19 mouse cellular contexts compared by ENCODE assay signal in the genomic region with DNA sequence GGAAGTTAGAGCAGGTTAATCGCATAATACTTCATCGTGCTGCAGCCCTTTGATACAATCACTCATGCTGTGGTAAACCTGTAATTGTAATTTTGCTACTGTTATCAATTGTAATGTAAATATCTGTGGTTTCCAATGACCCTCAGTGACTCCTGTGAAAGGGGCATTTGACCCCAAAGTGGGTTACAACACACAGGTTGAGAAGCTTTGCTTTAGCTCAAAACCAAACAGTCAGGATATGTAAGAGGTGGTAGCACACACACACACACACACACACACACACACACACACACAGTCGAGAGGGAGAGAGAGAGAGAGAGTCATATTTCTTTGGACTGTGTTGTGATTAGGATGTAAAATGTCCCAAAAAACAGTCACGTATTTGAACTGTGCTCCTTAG.
A peak's percentile ranks its signal among the peaks of the same experiment; 100 is the strongest.
DNase-seq lines count a peak whose midpoint lies in the region; ATAC-seq and TF ChIP-seq lines count a peak whose summit lies in the region.
"Had no signal": no experiment of that assay in that cellular context is flagged by ENCODE, and none has a peak within 500 bp of the region (broad histone marks: within the 10 kb centered on the region; RNA-seq: fewer than 3 reads in every experiment).

No protein-coding gene starts in this region.

- ATAC-seq in lung, postnatal 0 days = peak; percentile 80
- ATAC-seq: forebrain, embryonic 13.5 days; forebrain, embryonic 15.5 days had no signal

- no peak overlapping the region for H3K4me2 ChIP-seq in lung, postnatal 0 days (replicated peaks; ENCODE audit: low read depth, low read length)
- H3K4me2 ChIP-seq: embryonic facial prominence, embryonic 12.5 days; forebrain, embryonic 13.5 days; forebrain, embryonic 15.5 days had no signal

- no peak for TF ChIP-seq CTCF in lung, postnatal 0 days (IDR thresholded peaks at IDR 0.05)

- 51% methylated on average over 4 of the region's 4 CpGs for WGBS in lung, postnatal 0 days

- H3K4me3 ChIP-seq in lung, postnatal 0 days (ENCODE audit: low read depth, low read length) = no peak overlapping the region
- H3K4me3 ChIP-seq: embryonic facial prominence, embryonic 10.5 days; embryonic facial prominence, embryonic 12.5 days; forebrain, embryonic 13.5 days; forebrain, embryonic 15.5 days had no signal

- DNase-seq in lung, adult 18-20 months = peak; percentile 27 to 53
- DNase-seq in lung, postnatal 10 days = no peak
- peak; percentile 44 for DNase-seq in lung, postnatal 0 days (ENCODE audit: low spot score)
- DNase-seq in lung, postnatal 25 days (ENCODE audit: low spot score) = peak; percentile 24
- no peak for DNase-seq in urinary bladder, postnatal 36 days (ENCODE audit: low spot score in 2 of 2)
- no peak for DNase-seq in thymus, postnatal 14 days
- no peak for DNase-seq in adrenal gland, adult 2 months
- DNase-seq: adrenal gland, adult 8-10 months; adrenal gland, postnatal 14 days; adrenal gland, postnatal 36 days; cerebellum, adult 11-12 months; cerebellum, adult 2 months; cerebellum, adult 9-10 months; cerebellum, postnatal 10 days; cerebellum, postnatal 25 days had no signal

- no peaks in the 10 kb centered on the region for H3K9me3 ChIP-seq in lung, postnatal 0 days (ENCODE audit: low read length)

- H3K27me3 ChIP-seq in lung, postnatal 0 days (replicated peaks; ENCODE audit: insufficient read depth, low read length) = no peaks in the 10 kb centered on the region
- H3K27me3 ChIP-seq: embryonic facial prominence, embryonic 12.5 days; forebrain, embryonic 13.5 days; forebrain, embryonic 15.5 days had no signal

- no peak overlapping the region for H3K9ac ChIP-seq in lung, postnatal 0 days (replicated peaks; ENCODE audit: low read depth)
- H3K9ac ChIP-seq: embryonic facial prominence, embryonic 12.5 days; forebrain, embryonic 13.5 days; forebrain, embryonic 15.5 days had no signal

- no peaks in the 10 kb centered on the region for H3K36me3 ChIP-seq in lung, postnatal 0 days (ENCODE audit: insufficient read depth, low read length)
- H3K36me3 ChIP-seq: embryonic facial prominence, embryonic 10.5 days; embryonic facial prominence, embryonic 12.5 days; forebrain, embryonic 15.5 days had no signal

- H3K27ac ChIP-seq in lung, postnatal 0 days (ENCODE audit: low read length) = no peak overlapping the region
- H3K27ac ChIP-seq: embryonic facial prominence, embryonic 10.5 days; embryonic facial prominence, embryonic 12.5 days; forebrain, embryonic 13.5 days; forebrain, embryonic 15.5 days had no signal

- TF ChIP-seq EP300 in lung, postnatal 0 days (IDR thresholded peaks at IDR 0.05) = no peak

- no peaks in the 10 kb centered on the region for H3K4me1 ChIP-seq in lung, postnatal 0 days (ENCODE audit: insufficient read depth, low read depth, low read length)
- H3K4me1 ChIP-seq: embryonic facial prominence, embryonic 10.5 days; embryonic facial prominence, embryonic 12.5 days; forebrain, embryonic 13.5 days; forebrain, embryonic 15.5 days had no signal

Comparison
In these comparisons a context has a peak if more than half of its experiments do, and no peak if none do; other contexts are left out.
1. DNase-seq: peak in lung, adult 18-20 months (2 of 2), lung, postnatal 0 days (single experiment) and lung, postnatal 25 days (single experiment); none in lung, postnatal 10 days (single experiment), urinary bladder, postnatal 36 days (0 of 2), thymus, postnatal 14 days (single experiment) and adrenal gland, adult 2 months (single experiment).